9 mouse cellular contexts compared by ENCODE assay signal in genomic region chr4:141302428-141303401, GRCm38 (mm10). TPM values are rescaled to one million over a fixed set of nuclear protein-coding genes. Genes with fewer than 3 reads are reported as not detected.
A peak's percentile ranks its signal among the peaks of the same experiment; 100 is the strongest.
DNase-seq lines count a peak whose midpoint lies in the region; ATAC-seq lines count a peak whose summit lies in the region.
"Had no signal": no experiment of that assay in that cellular context is flagged by ENCODE, and none has a peak within 500 bp of the region (broad histone marks: within the 10 kb centered on the region; RNA-seq: fewer than 3 reads in every experiment).

No protein-coding gene starts in this region.

- no peaks in the 10 kb centered on the region for H3K36me3 ChIP-seq in heart, embryonic 16.5 days (ENCODE audit: control insufficient read depth, insufficient read depth)
- H3K36me3 ChIP-seq in hindbrain, embryonic 11.5 days (ENCODE audit: control insufficient read depth, insufficient read depth, low read length), result no peaks in the 10 kb centered on the region
- no peaks in the 10 kb centered on the region for H3K36me3 ChIP-seq in midbrain, embryonic 12.5 days

- H3K4me2 ChIP-seq in heart, embryonic 16.5 days (ENCODE audit: low read depth, low read length), result peak overlapping the region; percentile 91
- peak overlapping the region; percentile 84 for H3K4me2 ChIP-seq in hindbrain, embryonic 11.5 days (replicated peaks; ENCODE audit: low read depth, low read length)
- H3K4me2 ChIP-seq in midbrain, embryonic 12.5 days (replicated peaks), result peak overlapping the region; percentile 95

- H3K27ac ChIP-seq in heart, embryonic 16.5 days (ENCODE audit: low read length), result peak overlapping the region; percentile 53
- H3K27ac ChIP-seq in brown adipose tissue, adult 24 weeks (replicated peaks; ENCODE audit: low read depth, low read length), result peak overlapping the region; percentile 82
- H3K27ac ChIP-seq in hindbrain, embryonic 11.5 days (ENCODE audit: low read depth, low read length), result no peak overlapping the region
- H3K27ac ChIP-seq in midbrain, embryonic 12.5 days (replicated peaks), result no peak overlapping the region

- H3K27me3 ChIP-seq in heart, embryonic 16.5 days (ENCODE audit: control insufficient read depth, insufficient read depth, low read length), result peaks cover 11% of the 10 kb centered on the region
- peaks cover 40% of the 10 kb centered on the region for H3K27me3 ChIP-seq in hindbrain, embryonic 11.5 days (ENCODE audit: control insufficient read depth, insufficient read depth, low read length)
- H3K27me3 ChIP-seq in midbrain, embryonic 12.5 days, result peaks cover 72% of the 10 kb centered on the region

- no peak for ATAC-seq in heart, embryonic 16.5 days (replicated peaks; ENCODE audit: extremely low read depth, insufficient read depth, low FRiP score)
- no peak for ATAC-seq in hindbrain, embryonic 11.5 days (ENCODE audit: low FRiP score)
- ATAC-seq in midbrain, embryonic 12.5 days (ENCODE audit: low FRiP score, low read depth), result no peak
- ATAC-seq in inflammation-experienced regulatory T-cells, adult 6 months, result no peak

- peak overlapping the region; percentile 81 for H3K4me3 ChIP-seq in heart, embryonic 16.5 days (ENCODE audit: low read length)
- H3K4me3 ChIP-seq in brown adipose tissue, adult 24 weeks (ENCODE audit: insufficient read depth, low read depth, low read length), result peak overlapping the region; percentile 97
- peak overlapping the region; percentile 58 for H3K4me3 ChIP-seq in hindbrain, embryonic 11.5 days (ENCODE audit: low read depth, low read length)
- peak overlapping the region; percentile 67 for H3K4me3 ChIP-seq in midbrain, embryonic 12.5 days

- peak overlapping the region; percentile 85 for H3K9ac ChIP-seq in heart, embryonic 16.5 days (ENCODE audit: low read length)
- peak overlapping the region; percentile 40 for H3K9ac ChIP-seq in hindbrain, embryonic 11.5 days (ENCODE audit: low read depth, low read length)
- H3K9ac ChIP-seq in midbrain, embryonic 12.5 days (replicated peaks), result peak overlapping the region; percentile 73

- intact Hi-C loops in heart, postnatal 14 days (cut with DNase I), result no loop called here
- intact Hi-C loops in left cerebral cortex, postnatal 36 days (cut with DNase I), result no loop called here

- H3K9me3 ChIP-seq in heart, embryonic 16.5 days (replicated peaks; ENCODE audit: control insufficient read depth, low read length), result no peaks in the 10 kb centered on the region
- H3K9me3 ChIP-seq in hindbrain, embryonic 11.5 days (ENCODE audit: control insufficient read depth, low read length), result no peaks in the 10 kb centered on the region
- no peaks in the 10 kb centered on the region for H3K9me3 ChIP-seq in midbrain, embryonic 12.5 days

- H3K4me1 ChIP-seq in heart, embryonic 16.5 days (ENCODE audit: control insufficient read depth, insufficient read depth, low read length), result peaks cover 28% of the 10 kb centered on the region
- peaks cover 12% of the 10 kb centered on the region for H3K4me1 ChIP-seq in brown adipose tissue, adult 24 weeks (ENCODE audit: control insufficient read depth, insufficient read depth, insufficient read length, low read length)
- peaks cover 18% of the 10 kb centered on the region for H3K4me1 ChIP-seq in hindbrain, embryonic 11.5 days (replicated peaks; ENCODE audit: control insufficient read depth, insufficient read depth, low read length)
- peaks cover 32% of the 10 kb centered on the region for H3K4me1 ChIP-seq in midbrain, embryonic 12.5 days

- DNase-seq in heart, postnatal 14 days, result no peak
- no peak for DNase-seq in hindbrain, embryonic 11.5 days (ENCODE audit: low spot score)
- no peak for DNase-seq in left cerebral cortex, postnatal 36 days (ENCODE audit: low spot score in 2 of 2)
- no peak for DNase-seq in kidney, adult 9 months

- 25% methylated on average over 27 of the region's 27 CpGs for WGBS in heart, embryonic 16.5 days
- 10% methylated on average over 27 of the region's 27 CpGs for WGBS in hindbrain, embryonic 11.5 days
- 5% methylated on average over 26 of the region's 27 CpGs for WGBS in midbrain, embryonic 12.5 days

RNA-seq across cellular contexts. Expression of gene Epha2, which starts 1.7 kb away (rescaled TPM):
- 3.1 and 3.9 TPM in 2 replicates for polyA plus RNA-seq in heart, embryonic 16.5 days (2015; fragmentation: Nextera tagmentation; extraction: Ambion mirVana)
- total RNA-seq in heart, postnatal 14 days (2021), result 1 to 10 TPM; 8.0 to 8.9 TPM
- polyA plus RNA-seq in brown adipose tissue, adult 24 weeks (2012; ENCODE audit: insufficient read depth, insufficient read length, missing spikeins), result 1.6 and 1.7 TPM in 2 replicates
- polyA plus RNA-seq in hindbrain, embryonic 11.5 days (2014; fragmentation: Nextera tagmentation; extraction: Ambion mirVana), result 0.82 and 1.1 TPM in 2 replicates
- polyA plus RNA-seq in midbrain, embryonic 12.5 days (2016; fragmentation: Nextera tagmentation; extraction: Ambion mirVana), result 6.5 and 7.8 TPM in 2 replicates
- polyA plus RNA-seq in inflammation-experienced regulatory T-cells, adult 6 months (2017; shearing (Covaris generic)), result not detected
- 1 to 10 TPM; 1.4 to 1.5 TPM for total RNA-seq in left cerebral cortex, postnatal 36 days (2021)
- total RNA-seq: hematopoietic stem cell, adult 5-6 weeks had no signal

Comparison
In these comparisons a context has a peak if more than half of its experiments do, and no peak if none do; other contexts are left out.
1. H3K27ac ChIP-seq: peak in heart, embryonic 16.5 days (single experiment) and brown adipose tissue, adult 24 weeks (single experiment); none in hindbrain, embryonic 11.5 days (single experiment) and midbrain, embryonic 12.5 days (single experiment).
2. Peak in every context shown above with its lines, with median percentiles within 50 percentile points of each other: H3K4me2 ChIP-seq, H3K4me3 ChIP-seq and H3K9ac ChIP-seq.